Comparison of ENCODE assay signal across 11 mouse cellular contexts in the genomic region with DNA sequence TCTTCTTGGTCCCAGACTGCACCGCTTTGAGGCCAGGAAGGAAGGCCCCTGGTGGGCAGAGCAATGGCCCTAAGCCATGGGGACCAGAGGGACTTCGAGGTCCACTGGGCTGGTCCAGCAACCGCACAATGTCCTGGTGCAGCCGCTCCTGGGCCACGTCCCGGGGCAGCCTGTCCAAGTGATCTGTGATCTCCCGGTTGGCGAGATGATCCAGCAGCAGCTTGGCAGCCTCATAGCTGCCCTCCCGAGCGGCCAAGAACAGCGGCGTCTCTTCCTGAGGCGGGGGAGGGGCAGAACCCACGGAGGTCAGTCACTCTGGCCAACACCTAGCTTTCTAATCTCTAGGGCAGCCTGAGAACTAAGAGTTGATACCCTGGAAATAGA. TPM values are rescaled to one million over a fixed set of nuclear protein-coding genes. Genes with fewer than 3 reads are reported as not detected.
DNase-seq lines count a peak whose midpoint lies in the region; ATAC-seq and TF ChIP-seq lines count a peak whose summit lies in the region.
"Had no signal": no experiment of that assay in that cellular context is flagged by ENCODE, and none has a peak within 500 bp of the region (broad histone marks: within the 10 kb centered on the region; RNA-seq: fewer than 3 reads in every experiment).

No protein-coding gene starts in this region.

- no peaks in the 10 kb centered on the region for H3K27me3 ChIP-seq in liver, adult 2 months (ENCODE audit: control insufficient read depth, insufficient read depth, low read length)
- H3K27me3 ChIP-seq in liver, postnatal 0 days (ENCODE audit: insufficient read depth, low read length): no peaks in the 10 kb centered on the region
- H3K27me3 ChIP-seq in heart, embryonic 10.5 days (ENCODE audit: insufficient read depth, poor library complexity, severe bottlenecking): no peaks in the 10 kb centered on the region

- H3K27ac ChIP-seq in liver, adult 2 months (replicated peaks; ENCODE audit: insufficient read depth, low read depth, low read length): peak overlapping the region; percentile 86
- no peak overlapping the region for H3K27ac ChIP-seq in liver, postnatal 0 days (ENCODE audit: low read depth)
- H3K27ac ChIP-seq in cortical plate, adult 2 months (ENCODE audit: insufficient read depth, low read length): peak overlapping the region; percentile 70; the same call in 1 of the 2 replicates
- H3K27ac ChIP-seq in heart, embryonic 10.5 days: peak overlapping the region; percentile 31; the same call in 1 of the 2 replicates

- TF ChIP-seq CTCF in liver, adult 2 months (IDR thresholded peaks at IDR 0.05; ENCODE audit: low read depth, low read length): no peak
- TF ChIP-seq CTCF in liver, postnatal 0 days (IDR thresholded peaks at IDR 0.05; ENCODE audit: low read depth): no peak
- TF ChIP-seq CTCF in cortical plate, adult 2 months (IDR thresholded peaks at IDR 0.05; ENCODE audit: extremely low read depth, insufficient read depth, low read length): no peak

- H3K9me3 ChIP-seq in liver, postnatal 0 days (ENCODE audit: low read length): no peaks in the 10 kb centered on the region
- H3K9me3 ChIP-seq in heart, embryonic 10.5 days: no peaks in the 10 kb centered on the region

- TF ChIP-seq POLR2A in liver, adult 2 months (IDR thresholded peaks at IDR 0.05; ENCODE audit: extremely low read depth, insufficient read depth, low read length): no peak
- TF ChIP-seq POLR2A in cortical plate, adult 2 months (IDR thresholded peaks at IDR 0.05; ENCODE audit: extremely low read depth, insufficient read depth, low read length): no peak

- no peaks in the 10 kb centered on the region for H3K36me3 ChIP-seq in liver, adult 2 months (ENCODE audit: control insufficient read depth, insufficient read depth, low read length)
- H3K36me3 ChIP-seq in liver, postnatal 0 days (replicated peaks; ENCODE audit: insufficient read depth, low read length): no peaks in the 10 kb centered on the region
- peaks cover 63% of the 10 kb centered on the region for H3K36me3 ChIP-seq in heart, embryonic 10.5 days

- no peak for ATAC-seq in liver, postnatal 0 days
- ATAC-seq: lung, postnatal 0 days had no signal

- H3K9ac ChIP-seq in liver, adult 2 months (ENCODE audit: low read depth, low read length): peak overlapping the region; percentile 46
- no peak overlapping the region for H3K9ac ChIP-seq in liver, postnatal 0 days (replicated peaks)

- H3K4me3 ChIP-seq in liver, adult 2 months (ENCODE audit: insufficient read depth, low read depth, low read length): no peak overlapping the region
- H3K4me3 ChIP-seq in liver, postnatal 0 days (ENCODE audit: low read depth, low read length): no peak overlapping the region
- H3K4me3 ChIP-seq in cortical plate, adult 2 months (ENCODE audit: insufficient read depth, low read length): no peak overlapping the region
- H3K4me3 ChIP-seq in heart, embryonic 10.5 days: no peak overlapping the region

- no peak overlapping the region for H3K4me2 ChIP-seq in liver, postnatal 0 days (ENCODE audit: low read depth, low read length)

- peaks cover 7% of the 10 kb centered on the region for H3K4me1 ChIP-seq in liver, adult 2 months (ENCODE audit: control insufficient read depth, insufficient read depth, low read length)
- peaks cover 21% of the 10 kb centered on the region for H3K4me1 ChIP-seq in liver, postnatal 0 days (ENCODE audit: insufficient read depth)
- H3K4me1 ChIP-seq in cortical plate, adult 2 months (ENCODE audit: control insufficient read depth, insufficient read depth, low read length): peaks cover under 1% of the 10 kb centered on the region; the same call in 1 of the 2 replicates
- H3K4me1 ChIP-seq in heart, embryonic 10.5 days: peaks cover 24% of the 10 kb centered on the region

- TF ChIP-seq EP300 in liver, postnatal 0 days (IDR thresholded peaks at IDR 0.05; ENCODE audit: low read depth): no peak

- WGBS in liver, adult 2 months: 20% methylated on average over 14 of the region's 14 CpGs
- WGBS in liver, postnatal 0 days (ENCODE audit: insufficient replicate concordance): 68% methylated on average over 14 of the region's 14 CpGs
- 66% methylated on average over 14 of the region's 14 CpGs for WGBS in heart, embryonic 10.5 days

- peak; percentile 87 for DNase-seq in liver, adult 2 months (ENCODE audit: extremely low read depth, low read depth, low spot score)
- DNase-seq in liver, postnatal 0 days: no peak
- DNase-seq in heart, embryonic 10.5 days (ENCODE audit: low spot score): peak; percentile 76
- peak; percentile 89 to 92 for DNase-seq in kidney, postnatal 36 days
- no peak for DNase-seq in neural tube, embryonic 10.5 days (ENCODE audit: extremely low spot score, low spot score)
- no peak for DNase-seq in layer of hippocampus, postnatal 14 days (ENCODE audit: low spot score in 2 of 2)
- DNase-seq in cerebellum, postnatal 25 days: no peak
- DNase-seq: right cerebral cortex, adult 18-20 months had no signal

- no peaks in the 10 kb centered on the region for H3K79me2 ChIP-seq in liver, adult 2 months (ENCODE audit: control insufficient read depth, insufficient read depth, low read length)

RNA-seq across cellular contexts. Expression of a gene that starts 44.1 kb away (rescaled TPM):
- total RNA-seq in liver, adult 2 months (2014; rRNA removed): 0.55 and 1.0 TPM in 2 replicates
- polyA plus RNA-seq in liver, adult 2 months (2012; rRNA removed): 1.3 TPM in 2 replicates
- 0.20 and 0.26 TPM in 2 replicates for polyA plus RNA-seq in liver, postnatal 0 days (2015; fragmentation: Nextera tagmentation; extraction: Ambion mirVana)
- 7.5 and 7.8 TPM in 2 replicates for polyA plus RNA-seq in cortical plate, adult 2 months (2012; rRNA removed)
- 5.7 and 13.7 TPM in 2 replicates for polyA plus RNA-seq in heart, embryonic 10.5 days (2016; fragmentation: Nextera tagmentation; extraction: Ambion mirVana)
- total RNA-seq in layer of hippocampus, postnatal 14 days (2021): 10 to 100 TPM; 15.3 to 15.9 TPM
- total RNA-seq: granulocyte monocyte progenitor cell, adult 5-6 weeks had no signal

Comparison
In these comparisons a context has a peak if more than half of its experiments do, and no peak if none do; other contexts are left out.
1. DNase-seq: peak in liver, adult 2 months (single experiment), heart, embryonic 10.5 days (single experiment) and kidney, postnatal 36 days (2 of 2); none in liver, postnatal 0 days (single experiment), neural tube, embryonic 10.5 days (single experiment), layer of hippocampus, postnatal 14 days (0 of 2) and cerebellum, postnatal 25 days (0 of 2).